Mouse (Mus musculus): Measurements from ENCODE around the gene Cenpw. TPM values are rescaled to one million over a fixed set of nuclear protein-coding genes. Genes with fewer than 3 reads are reported as not detected.
A peak's percentile ranks its signal among the peaks of the same experiment; 100 is the strongest.

Gene Cenpw
- 52.3 and 59.3 TPM in 2 replicates for polyA plus RNA-seq (2016; fragmentation: Nextera tagmentation; extraction: Ambion mirVana)

DNA sequence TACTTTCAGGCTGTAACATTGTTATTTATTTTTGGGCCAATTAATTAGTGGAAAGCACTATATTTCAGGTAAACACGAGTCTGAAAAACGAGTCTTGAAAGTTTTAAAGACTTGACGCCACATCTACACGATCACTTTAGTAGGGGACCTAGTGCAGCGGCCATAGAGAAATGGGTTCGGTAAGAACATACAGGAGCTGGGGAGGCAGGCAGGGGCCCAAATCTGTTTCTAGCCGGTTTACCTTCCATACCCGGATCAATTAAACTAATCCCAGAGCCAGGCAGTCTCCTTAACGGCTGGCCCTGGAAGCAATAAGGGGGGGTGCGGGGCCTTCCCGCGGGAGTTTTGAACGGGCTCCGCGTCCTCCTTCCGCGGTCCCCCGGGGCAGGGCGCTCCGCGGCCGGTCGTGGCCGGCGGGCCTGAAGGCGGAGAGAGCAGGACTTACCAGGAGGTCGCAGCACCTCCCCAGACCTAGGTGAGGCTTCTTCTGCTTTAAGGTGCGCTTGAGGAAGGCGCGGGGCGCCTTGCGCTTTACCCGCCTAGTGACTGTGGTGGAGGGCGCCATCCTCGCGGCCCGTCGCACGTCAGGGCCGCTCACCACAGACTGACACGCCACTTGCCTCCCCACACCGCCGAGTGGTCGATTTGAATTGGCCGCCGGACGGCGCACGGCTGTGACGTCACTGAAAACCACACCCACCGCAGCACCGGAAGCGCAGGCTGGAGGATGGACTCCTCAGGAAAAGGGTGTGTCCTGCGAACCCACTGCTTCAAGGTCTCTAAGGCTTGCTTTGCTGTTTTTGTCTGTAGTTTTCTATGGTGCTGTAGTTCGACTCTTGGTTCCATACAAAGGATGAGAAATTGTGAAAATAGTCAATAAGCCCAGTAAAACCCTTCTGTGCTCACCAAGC lies at the start of gene Cenpw:
Cenpw (minus strand) TSS at position 645 of the 911 bp plus-strand sequence.
- Histone ChIP-seq H3K36me3 (peaks cover 7% of the 10 kb centered on the region), H3K27ac (peak within 1 kb of the TSS; percentile 92), H3K27me3 (ENCODE audit: insufficient read depth, poor library complexity, severe bottlenecking) (no peaks in the 10 kb centered on the region), H3K9me3 (no peaks in the 10 kb centered on the region), H3K4me3 (peak within 1 kb of the TSS; percentile 87), H3K4me1 (peaks cover 10% of the 10 kb centered on the region)
- WGBS = 1% methylated on average over 55 of the region's 55 CpGs
- DNase-seq (ENCODE audit: low spot score) = peak; percentile 97

DNA sequence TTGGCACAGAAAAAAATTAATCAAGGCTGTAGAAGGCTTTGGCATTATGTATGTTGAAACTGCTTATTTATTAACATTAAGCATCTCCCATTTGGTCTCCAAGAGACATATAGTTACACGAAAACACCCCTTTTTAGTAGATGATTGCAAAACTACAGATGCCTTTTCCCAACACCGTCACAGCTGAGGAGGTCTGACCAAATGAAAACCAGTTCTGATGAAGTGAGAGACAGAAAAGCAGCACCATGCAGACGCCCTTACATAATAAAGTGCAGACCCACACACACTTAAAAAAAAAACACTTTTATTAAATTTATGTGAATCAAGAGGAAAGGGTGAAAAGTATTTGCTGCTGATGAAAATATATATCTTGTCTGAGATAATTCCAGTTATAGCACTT lies 49.3 kb upstream of the Cenpw start:
- H3K4me3 ChIP-seq = no peak overlapping the region
- no peaks in the 10 kb centered on the region for H3K27me3 ChIP-seq (ENCODE audit: insufficient read depth, poor library complexity, severe bottlenecking)
- no peaks in the 10 kb centered on the region for H3K9me3 ChIP-seq
- WGBS = 75% methylated on average over 3 of the region's 3 CpGs
- no peaks in the 10 kb centered on the region for H3K4me1 ChIP-seq
- H3K27ac ChIP-seq = no peak overlapping the region
- DNase-seq (ENCODE audit: low spot score) = no peak
- no peaks in the 10 kb centered on the region for H3K36me3 ChIP-seq

DNA sequence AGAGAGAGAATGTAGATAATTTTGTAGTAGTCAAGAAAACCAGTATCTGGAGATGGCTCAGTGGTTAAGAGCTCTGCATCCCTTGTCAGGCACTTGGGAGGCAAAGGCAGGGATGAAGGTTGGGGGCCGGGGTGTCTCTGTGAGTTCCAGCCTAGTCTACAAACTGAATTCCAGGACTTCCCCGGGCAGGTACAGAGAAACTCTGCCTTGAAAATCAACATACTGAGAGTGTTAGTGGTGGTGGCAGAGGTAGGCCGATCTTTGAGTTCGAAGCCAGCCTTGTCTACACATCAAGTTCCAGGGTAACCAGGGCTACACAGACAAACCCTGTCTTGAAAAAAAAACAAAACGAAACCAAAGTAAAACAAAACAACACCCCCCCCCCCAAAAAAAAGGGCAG lies 859 bp downstream of the Cenpw start:
- peaks cover 11% of the 10 kb centered on the region for H3K36me3 ChIP-seq
- peak overlapping the region; percentile 92 for H3K27ac ChIP-seq
- no peaks in the 10 kb centered on the region for H3K9me3 ChIP-seq
- DNase-seq (ENCODE audit: low spot score) = no peak
- no peaks in the 10 kb centered on the region for H3K27me3 ChIP-seq (ENCODE audit: insufficient read depth, poor library complexity, severe bottlenecking)
- 55% methylated on average over 5 of the region's 5 CpGs for WGBS
- peak overlapping the region; percentile 87 for H3K4me3 ChIP-seq
- peaks cover 10% of the 10 kb centered on the region for H3K4me1 ChIP-seq

DNA sequence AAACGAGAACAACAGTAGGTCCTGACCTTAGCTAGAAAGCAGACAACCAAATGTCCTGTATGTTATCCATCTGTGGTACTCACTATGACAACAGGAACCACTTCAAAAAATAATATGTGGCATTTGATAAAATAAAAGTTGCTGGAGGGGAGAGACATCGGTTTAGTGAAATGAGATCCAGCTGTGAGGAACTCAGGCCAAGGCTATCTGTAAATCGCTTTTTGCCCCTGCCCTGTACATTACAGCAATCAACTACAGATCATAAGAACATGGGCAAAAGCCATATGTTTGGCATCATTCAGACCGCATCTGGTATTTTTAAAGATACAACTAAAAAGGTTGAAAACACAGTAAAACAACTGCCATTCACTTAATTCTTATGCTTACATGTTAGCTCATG lies 32.7 kb downstream of the Cenpw start:
- no peak overlapping the region for H3K4me3 ChIP-seq
- no peaks in the 10 kb centered on the region for H3K4me1 ChIP-seq
- DNase-seq (ENCODE audit: low spot score) = no peak
- H3K9me3 ChIP-seq = no peaks in the 10 kb centered on the region
- no peak overlapping the region for H3K27ac ChIP-seq
- no peaks in the 10 kb centered on the region for H3K27me3 ChIP-seq (ENCODE audit: insufficient read depth, poor library complexity, severe bottlenecking)
- WGBS = 84% methylated on average over 4 of the region's 4 CpGs
- no peaks in the 10 kb centered on the region for H3K36me3 ChIP-seq

Measured in heart, embryonic 10.5 days (tissue).